Mouse (Mus musculus): Measurements from ENCODE around the gene Adgrl4. TPM values are rescaled to one million over a fixed set of nuclear protein-coding genes. Genes with fewer than 3 reads are reported as not detected.

The Adgrl4 gene
- polyA plus RNA-seq, 1 experiment from 2014 or later: 7.6 TPM

- peaks cover 7% of the 10 kb centered on the region for H3K4me1 ChIP-seq
- ATAC-seq (ENCODE audit: low FRiP score): no peak
- H3K36me3 ChIP-seq (replicated peaks): no peaks in the 10 kb centered on the region
- no peak overlapping the region for H3K27ac ChIP-seq
- H3K9me3 ChIP-seq: no peaks in the 10 kb centered on the region
- WGBS: 79% methylated on average over 5 of the region's 5 CpGs
- H3K27me3 ChIP-seq: no peaks in the 10 kb centered on the region; the same call in 1 of the 2 replicates
- no peak overlapping the region for H3K4me2 ChIP-seq
- no peak overlapping the region for H3K4me3 ChIP-seq (replicated peaks)
- H3K9ac ChIP-seq: no peak overlapping the region
Observed at GRCm38 (mm10) chr3:151438364-151438763, 677 bp downstream of the Adgrl4 start.

GRCm38 (mm10) chr3:151439976-151440375 is 2.3 kb downstream of the Adgrl4 start:
- Histone ChIP-seq H3K4me3 (replicated peaks) (no peak overlapping the region), H3K27ac (no peak overlapping the region), H3K9me3 (no peaks in the 10 kb centered on the region), H3K9ac (no peak overlapping the region), H3K4me1 (peaks cover 7% of the 10 kb centered on the region), H3K36me3 (replicated peaks) (no peaks in the 10 kb centered on the region), H3K4me2 (no peak overlapping the region), H3K27me3 (no peaks in the 10 kb centered on the region; the same call in 1 of the 2 replicates)
- no peak for ATAC-seq (ENCODE audit: low FRiP score)
- 72% methylated on average over 2 of the region's 2 CpGs for WGBS

GRCm38 (mm10) chr3:151442026-151442425 is 4.3 kb downstream of the Adgrl4 start:
- H3K9me3 ChIP-seq: no peaks in the 10 kb centered on the region
- no peak for ATAC-seq (ENCODE audit: low FRiP score)
- H3K4me1 ChIP-seq: peaks cover 7% of the 10 kb centered on the region
- no peak overlapping the region for H3K27ac ChIP-seq
- H3K27me3 ChIP-seq: no peaks in the 10 kb centered on the region
- H3K4me3 ChIP-seq (replicated peaks): no peak overlapping the region
- H3K9ac ChIP-seq: no peak overlapping the region
- H3K36me3 ChIP-seq (replicated peaks): no peaks in the 10 kb centered on the region
- no peak overlapping the region for H3K4me2 ChIP-seq
- WGBS: 87% methylated on average over 2 of the region's 2 CpGs

- 89% methylated on average over 5 of the region's 5 CpGs for WGBS
- no peak overlapping the region for H3K4me3 ChIP-seq (replicated peaks)
- no peak for ATAC-seq (ENCODE audit: low FRiP score)
- no peak overlapping the region for H3K9ac ChIP-seq
- H3K4me2 ChIP-seq: no peak overlapping the region
- H3K36me3 ChIP-seq (replicated peaks): no peaks in the 10 kb centered on the region
- no peaks in the 10 kb centered on the region for H3K9me3 ChIP-seq
- H3K27me3 ChIP-seq: no peaks in the 10 kb centered on the region
- no peak overlapping the region for H3K27ac ChIP-seq
- no peaks in the 10 kb centered on the region for H3K4me1 ChIP-seq
Observed at GRCm38 (mm10) chr3:151443486-151443885, 5.8 kb downstream of the Adgrl4 start.

GRCm38 (mm10) chr3:151444284-151444683 is 6.6 kb downstream of the Adgrl4 start:
- Histone ChIP-seq H3K4me1 (no peaks in the 10 kb centered on the region), H3K4me2 (no peak overlapping the region), H3K27ac (no peak overlapping the region), H3K36me3 (replicated peaks) (no peaks in the 10 kb centered on the region), H3K9ac (no peak overlapping the region), H3K4me3 (replicated peaks) (no peak overlapping the region), H3K27me3 (no peaks in the 10 kb centered on the region), H3K9me3 (no peaks in the 10 kb centered on the region)
- WGBS: 90% methylated on average over 4 of the region's 4 CpGs
- ATAC-seq (ENCODE audit: low FRiP score): no peak

GRCm38 (mm10) chr3:151445936-151446335 is 8.2 kb downstream of the Adgrl4 start:
- Histone ChIP-seq H3K27ac (no peak overlapping the region), H3K9me3 (no peaks in the 10 kb centered on the region), H3K27me3 (no peaks in the 10 kb centered on the region), H3K9ac (no peak overlapping the region), H3K4me2 (no peak overlapping the region), H3K36me3 (replicated peaks) (no peaks in the 10 kb centered on the region), H3K4me1 (no peaks in the 10 kb centered on the region), H3K4me3 (replicated peaks) (no peak overlapping the region)
- ATAC-seq (ENCODE audit: low FRiP score): no peak
- 56% methylated on average over 2 of the region's 2 CpGs for WGBS

- no peak for ATAC-seq (ENCODE audit: low FRiP score)
- Histone ChIP-seq H3K27me3 (no peaks in the 10 kb centered on the region), H3K4me2 (no peak overlapping the region), H3K9ac (no peak overlapping the region), H3K9me3 (no peaks in the 10 kb centered on the region), H3K4me1 (no peaks in the 10 kb centered on the region), H3K27ac (no peak overlapping the region), H3K4me3 (replicated peaks) (no peak overlapping the region), H3K36me3 (replicated peaks) (no peaks in the 10 kb centered on the region)
- 74% methylated on average over 6 of the region's 6 CpGs for WGBS
Observed at GRCm38 (mm10) chr3:151454985-151455701, 17.5 kb downstream of the Adgrl4 start.

GRCm38 (mm10) chr3:151459430-151460190 is 21.9 kb downstream of the Adgrl4 start:
- Histone ChIP-seq H3K9me3 (no peaks in the 10 kb centered on the region), H3K4me3 (replicated peaks) (no peak overlapping the region), H3K27ac (no peak overlapping the region), H3K4me2 (no peak overlapping the region), H3K36me3 (replicated peaks) (no peaks in the 10 kb centered on the region), H3K27me3 (no peaks in the 10 kb centered on the region), H3K9ac (no peak overlapping the region), H3K4me1 (no peaks in the 10 kb centered on the region)
- ATAC-seq (ENCODE audit: low FRiP score): no peak
- WGBS: 82% methylated on average over 3 of the region's 3 CpGs

- no peaks in the 10 kb centered on the region for H3K27me3 ChIP-seq
- no peaks in the 10 kb centered on the region for H3K36me3 ChIP-seq (replicated peaks)
- H3K4me2 ChIP-seq: no peak overlapping the region
- 44% methylated on average over 4 of the region's 4 CpGs for WGBS
- no peaks in the 10 kb centered on the region for H3K4me1 ChIP-seq
- no peaks in the 10 kb centered on the region for H3K9me3 ChIP-seq
- H3K9ac ChIP-seq: no peak overlapping the region
- peak; percentile 61 for ATAC-seq (ENCODE audit: low FRiP score)
- no peak overlapping the region for H3K4me3 ChIP-seq (replicated peaks)
- no peak overlapping the region for H3K27ac ChIP-seq
Observed at GRCm38 (mm10) chr3:151465215-151465614, 27.5 kb downstream of the Adgrl4 start.

GRCm38 (mm10) chr3:151488853-151489252 is 51.2 kb downstream of the Adgrl4 start:
- Histone ChIP-seq H3K4me3 (replicated peaks) (no peak overlapping the region), H3K4me1 (no peaks in the 10 kb centered on the region), H3K36me3 (replicated peaks) (no peaks in the 10 kb centered on the region), H3K27ac (no peak overlapping the region), H3K9ac (no peak overlapping the region), H3K9me3 (no peaks in the 10 kb centered on the region), H3K4me2 (no peak overlapping the region), H3K27me3 (no peaks in the 10 kb centered on the region)
- WGBS: 93% methylated on average over 4 of the region's 4 CpGs
- no peak for ATAC-seq (ENCODE audit: low FRiP score)

- Histone ChIP-seq H3K9ac (no peak overlapping the region), H3K9me3 (no peaks in the 10 kb centered on the region), H3K4me1 (no peaks in the 10 kb centered on the region), H3K27ac (no peak overlapping the region), H3K36me3 (replicated peaks) (no peaks in the 10 kb centered on the region), H3K4me2 (no peak overlapping the region), H3K27me3 (no peaks in the 10 kb centered on the region), H3K4me3 (replicated peaks) (no peak overlapping the region)
- no peak for ATAC-seq (ENCODE audit: low FRiP score)
- 91% methylated on average over 3 of the region's 3 CpGs for WGBS
Observed at GRCm38 (mm10) chr3:151505606-151506005, 67.9 kb downstream of the Adgrl4 start.

GRCm38 (mm10) chr3:151511184-151511583 is 73.5 kb downstream of the Adgrl4 start:
- Histone ChIP-seq H3K36me3 (replicated peaks) (no peaks in the 10 kb centered on the region), H3K4me1 (no peaks in the 10 kb centered on the region), H3K4me3 (replicated peaks) (no peak overlapping the region), H3K9me3 (no peaks in the 10 kb centered on the region), H3K9ac (no peak overlapping the region), H3K4me2 (no peak overlapping the region), H3K27ac (no peak overlapping the region), H3K27me3 (no peaks in the 10 kb centered on the region)
- ATAC-seq (ENCODE audit: low FRiP score): no peak
- 82% methylated on average over 5 of the region's 5 CpGs for WGBS

- Histone ChIP-seq H3K9me3 (no peaks in the 10 kb centered on the region), H3K36me3 (replicated peaks) (no peaks in the 10 kb centered on the region), H3K27ac (no peak overlapping the region), H3K27me3 (no peaks in the 10 kb centered on the region), H3K4me2 (no peak overlapping the region), H3K4me1 (no peaks in the 10 kb centered on the region), H3K9ac (no peak overlapping the region), H3K4me3 (replicated peaks) (no peak overlapping the region)
- ATAC-seq (ENCODE audit: low FRiP score): no peak
- 89% methylated on average over 3 of the region's 3 CpGs for WGBS
Observed at GRCm38 (mm10) chr3:151547182-151547581, 109.5 kb downstream of the Adgrl4 start.
